Mouse (Mus musculus) forebrain, embryonic 11.5 days (tissue): ENCODE measurements around the gene Plekha5. TPM values are rescaled to one million over a fixed set of nuclear protein-coding genes. Genes with fewer than 3 reads are reported as not detected.
"Not testable (repeated sequence)": the region's sequence is repeated elsewhere in the genome, so short reads cannot be mapped to it uniquely, and the experiment has no call there.

ENCODE experiments used
- ATAC-seq: fragments of 200-750 bp; cut with Nextera tagmentation; replicated peaks from 2 replicates; pipeline ENCODE4 v1.8.0; 2017; ENCODE audit warnings: moderate TSS enrichment; ENCODE audit not compliant: low FRiP score
- DNase-seq: peaks from one replicate; pipeline ENCODE4 v3.0.0-alpha.2; 2017; ENCODE audit warnings: low spot score
- H3K27ac ChIP-seq: fragments of 300-500 bp; sonication (generic); 2 replicates; pipeline ENCODE4 v1.5.1; 2014; ENCODE audit warnings: low read depth, low read length
- H3K27me3 ChIP-seq: fragments of 300-500 bp; sonication (generic); 2 replicates; pipeline ENCODE4 v1.6.1; 2014; ENCODE audit warnings: mild to moderate bottlenecking, low read length, mixed read lengths; ENCODE audit not compliant: control insufficient read depth, insufficient read depth
- H3K36me3 ChIP-seq: fragments of 300-500 bp; sonication (generic); 2 replicates; pipeline ENCODE4 v1.6.1; 2014; ENCODE audit warnings: mild to moderate bottlenecking, low read length, moderate library complexity, mixed read lengths; ENCODE audit not compliant: control insufficient read depth, insufficient read depth
- H3K4me1 ChIP-seq: fragments of 300-500 bp; sonication (generic); replicated peaks from 2 replicates; pipeline ENCODE4 v1.6.1; 2014; ENCODE audit warnings: low read length, mixed read lengths; ENCODE audit not compliant: control insufficient read depth, insufficient read depth
- H3K4me2 ChIP-seq: fragments of 300-500 bp; sonication (generic); 2 replicates; pipeline ENCODE4 v1.6.1; 2014; ENCODE audit warnings: low read depth, mild to moderate bottlenecking, low read length, moderate library complexity, mixed read lengths; ENCODE audit not compliant: severe bottlenecking
- H3K4me3 ChIP-seq: fragments of 300-500 bp; sonication (generic); 2 replicates; pipeline ENCODE4 v1.5.1; 2014; ENCODE audit warnings: low read depth, low read length
- H3K9ac ChIP-seq: fragments of 300-500 bp; sonication (generic); 2 replicates; pipeline ENCODE4 v1.6.1; 2014; ENCODE audit warnings: low read length
- H3K9me3 ChIP-seq: fragments of 300-500 bp; sonication (generic); 2 replicates; pipeline ENCODE4 v1.6.1; 2016; ENCODE audit warnings: low read length, mixed read lengths; ENCODE audit not compliant: control insufficient read depth
- WGBS: fragments of 180-500 bp; shearing (Covaris S2); extraction: QIAGEN DNeasy Blood & Tissue Kit; methylation state at CpG from one replicate; pipeline ENCODE4 v1.1.7; 2014; 5-methylcytosine and 5-hydroxymethylcytosine counted together
- polyA plus RNA-seq: library from polyadenylated mRNA; unstranded; fragments of >200 nt; fragmentation: Nextera tagmentation; extraction: Ambion mirVana; gene quantifications from 2 replicates; pipeline ENCODE4 v1.2.1, GENCODE M21; 2014

Plekha5 gene
- polyA plus RNA-seq, 1 experiment from 2014 or later: 63.1 TPM

GRCm38 (mm10) chr6:140574943-140575342, 151.1 kb downstream of the Plekha5 start:
- Histone ChIP-seq H3K27me3 (no peaks in the 10 kb centered on the region), H3K9me3 (no peaks in the 10 kb centered on the region), H3K27ac (no peak overlapping the region), H3K4me3 (no peak overlapping the region), H3K4me1 (no peaks in the 10 kb centered on the region), H3K4me2 (no peak overlapping the region), H3K36me3 (peaks cover 8% of the 10 kb centered on the region), H3K9ac (no peak overlapping the region)
- WGBS: 89% methylated on average over 3 of the region's 3 CpGs
- ATAC-seq (no peak), DNase-seq (no peak)

- no peak overlapping the region for H3K9ac ChIP-seq
- ATAC-seq (no peak), DNase-seq (no peak)
- no peak overlapping the region for H3K27ac ChIP-seq
- H3K9me3 ChIP-seq: no peaks in the 10 kb centered on the region
- no peak overlapping the region for H3K4me2 ChIP-seq
- no peak overlapping the region for H3K4me3 ChIP-seq
- H3K4me1 ChIP-seq: no peaks in the 10 kb centered on the region
- H3K36me3 ChIP-seq: peaks cover 8% of the 10 kb centered on the region
- WGBS: 88% methylated on average over 8 of the region's 8 CpGs
- H3K27me3 ChIP-seq: no peaks in the 10 kb centered on the region
Observed at GRCm38 (mm10) chr6:140576133-140576532, 152.3 kb downstream of the Plekha5 start.

GRCm38 (mm10) chr6:140576961-140577821, 153.3 kb downstream of the Plekha5 start:
- Histone ChIP-seq H3K27me3 (no peaks in the 10 kb centered on the region), H3K9ac (no peak overlapping the region), H3K27ac (no peak overlapping the region), H3K36me3 (peaks cover 8% of the 10 kb centered on the region), H3K4me2 (no peak overlapping the region), H3K9me3 (no peaks in the 10 kb centered on the region), H3K4me1 (no peaks in the 10 kb centered on the region), H3K4me3 (no peak overlapping the region)
- 84% methylated on average over 18 of the region's 18 CpGs for WGBS
- DNase-seq (peak; percentile 37), ATAC-seq (0 out of 2 replicates have a peak, but pooled peaks have one; percentile 19)

GRCm38 (mm10) chr6:140577822-140578170, 153.9 kb downstream of the Plekha5 start:
- Histone ChIP-seq H3K4me3 (no peak overlapping the region), H3K27me3 (no peaks in the 10 kb centered on the region), H3K4me2 (no peak overlapping the region), H3K9me3 (no peaks in the 10 kb centered on the region), H3K4me1 (no peaks in the 10 kb centered on the region), H3K9ac (no peak overlapping the region), H3K27ac (no peak overlapping the region), H3K36me3 (peaks cover 8% of the 10 kb centered on the region)
- ATAC-seq: no peak
- DNase-seq: peak; percentile 2
- 95% methylated on average over 4 of the region's 4 CpGs for whole genome bisulfite sequencing

- not testable (repeated sequence) for H3K4me3 ChIP-seq, H3K9ac ChIP-seq, H3K4me2 ChIP-seq, H3K27me3 ChIP-seq, H3K9me3 ChIP-seq, ATAC-seq, H3K4me1 ChIP-seq, DNase-seq, H3K27ac ChIP-seq
- peaks cover 11% of the 10 kb centered on the region for H3K36me3 ChIP-seq
Observed at GRCm38 (mm10) chr6:140578985-140579384, 155.1 kb downstream of the Plekha5 start.

GRCm38 (mm10) chr6:140580170-140580569, 156.3 kb downstream of the Plekha5 start:
- Histone ChIP-seq H3K4me2 (no peak overlapping the region), H3K27ac (no peak overlapping the region), H3K36me3 (peaks cover 11% of the 10 kb centered on the region), H3K27me3 (no peaks in the 10 kb centered on the region), H3K9me3 (no peaks in the 10 kb centered on the region), H3K9ac (no peak overlapping the region), H3K4me1 (no peaks in the 10 kb centered on the region), H3K4me3 (no peak overlapping the region)
- WGBS: 93% methylated on average over 4 of the region's 4 CpGs
- ATAC-seq (no peak), DNase-seq (peak; percentile 9)

GRCm38 (mm10) chr6:140586714-140587259, 162.9 kb downstream of the Plekha5 start:
- no peak overlapping the region for H3K9ac ChIP-seq
- no peak for ATAC-seq
- H3K36me3 ChIP-seq: peaks cover 14% of the 10 kb centered on the region; the same call in 1 of the 2 replicates
- no peak overlapping the region for H3K4me3 ChIP-seq
- no peaks in the 10 kb centered on the region for H3K27me3 ChIP-seq
- no peak overlapping the region for H3K4me2 ChIP-seq
- DNase-seq: peak; percentile 33
- no peaks in the 10 kb centered on the region for H3K9me3 ChIP-seq
- WGBS: 87% methylated on average over 8 of the region's 8 CpGs
- H3K27ac ChIP-seq: no peak overlapping the region
- H3K4me1 ChIP-seq: no peaks in the 10 kb centered on the region

- no peak overlapping the region for H3K27ac ChIP-seq
- no peaks in the 10 kb centered on the region for H3K27me3 ChIP-seq
- WGBS: 87% methylated on average over 5 of the region's 5 CpGs
- ATAC-seq: no peak
- H3K9ac ChIP-seq: no peak overlapping the region
- H3K9me3 ChIP-seq: no peaks in the 10 kb centered on the region
- no peaks in the 10 kb centered on the region for H3K4me1 ChIP-seq
- H3K36me3 ChIP-seq: peaks cover 6% of the 10 kb centered on the region; the same call in 1 of the 2 replicates
- DNase-seq: no peak
- no peak overlapping the region for H3K4me3 ChIP-seq
- no peak overlapping the region for H3K4me2 ChIP-seq
Observed at GRCm38 (mm10) chr6:140591331-140591730, 167.5 kb downstream of the Plekha5 start.
